Mouse (Mus musculus) midbrain, embryonic 11.5 days (tissue): Measurements from ENCODE around the gene Cyp26a1. TPM values are rescaled to one million over a fixed set of nuclear protein-coding genes. Genes with fewer than 3 reads are reported as not detected.

Experiments used
- ATAC-seq: fragments of 200-750 bp; cut with Nextera tagmentation; 2 replicates; pipeline ENCODE4 v1.8.0; 2017; ENCODE audit warnings: moderate TSS enrichment, moderate library complexity; ENCODE audit not compliant: low FRiP score
- DNase-seq: peaks from one replicate; pipeline ENCODE4 v3.0.0; 2015; ENCODE audit warnings: low spot score; ENCODE audit errors: missing footprints
- H3K27ac ChIP-seq: fragments of 300-500 bp; sonication (generic); 2 replicates; pipeline ENCODE4 v1.5.1; 2014; ENCODE audit warnings: low read depth, low read length
- H3K27me3 ChIP-seq: fragments of 300-500 bp; sonication (generic); 2 replicates; pipeline ENCODE4 v1.6.1; 2014; ENCODE audit warnings: mild to moderate bottlenecking, low read length, moderate library complexity, mixed read lengths; ENCODE audit not compliant: control insufficient read depth, insufficient read depth
- H3K36me3 ChIP-seq: fragments of 300-500 bp; sonication (generic); 2 replicates; pipeline ENCODE4 v1.6.1; 2014; ENCODE audit warnings: mild to moderate bottlenecking, low read length, moderate library complexity, mixed read lengths; ENCODE audit not compliant: control insufficient read depth, insufficient read depth
- H3K4me1 ChIP-seq: fragments of 300-500 bp; sonication (generic); 2 replicates; pipeline ENCODE4 v1.6.1; 2014; ENCODE audit warnings: low read length; ENCODE audit not compliant: control insufficient read depth, insufficient read depth
- H3K4me2 ChIP-seq: fragments of 300-500 bp; sonication (generic); 2 replicates; pipeline ENCODE4 v1.6.1; 2014; ENCODE audit warnings: mild to moderate bottlenecking, moderate library complexity
- H3K4me3 ChIP-seq: fragments of 300-500 bp; sonication (generic); 2 replicates; pipeline ENCODE4 v1.5.1; 2014; ENCODE audit warnings: low read depth, low read length
- H3K9ac ChIP-seq: fragments of 300-500 bp; sonication (generic); 2 replicates; pipeline ENCODE4 v1.6.1; 2014; ENCODE audit warnings: low read length
- H3K9me3 ChIP-seq: fragments of 300-500 bp; sonication (generic); 2 replicates; pipeline ENCODE4 v1.6.1; 2016; ENCODE audit warnings: low read length; ENCODE audit not compliant: control insufficient read depth
- WGBS: fragments of 180-500 bp; shearing (Covaris S2); extraction: QIAGEN DNeasy Blood & Tissue Kit; methylation state at CpG from one replicate; pipeline ENCODE4 v1.1.7; 2014; 5-methylcytosine and 5-hydroxymethylcytosine counted together
- polyA plus RNA-seq: library from polyadenylated mRNA; unstranded; fragments of >200 nt; fragmentation: Nextera tagmentation; extraction: Ambion mirVana; gene quantifications from 2 replicates; pipeline ENCODE4 v1.2.1, GENCODE M21; 2014

The Cyp26a1 gene
- polyA plus RNA-seq, 1 experiment from 2014 or later: 1.0 TPM

DNA sequence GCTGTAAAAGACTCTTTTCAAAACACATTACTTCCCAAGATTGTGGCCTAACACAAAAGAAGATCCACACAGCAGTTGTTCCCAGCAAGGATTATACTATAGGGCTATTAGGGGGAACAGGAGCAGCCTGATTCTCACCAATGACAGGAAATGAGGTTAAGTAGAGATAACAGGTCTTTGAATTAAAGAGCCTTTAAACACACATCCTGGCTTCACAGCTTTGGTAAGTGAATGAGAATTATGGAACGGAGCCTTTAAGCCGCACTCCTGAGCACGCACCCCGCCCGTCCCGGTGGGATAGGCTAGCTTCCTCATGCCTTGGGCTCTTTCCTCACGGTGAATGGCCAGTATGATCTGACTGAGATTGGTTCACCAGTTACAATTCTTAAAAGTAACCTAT, 42.4 kb downstream of the Cyp26a1 start:
- H3K27ac ChIP-seq: no peak overlapping the region
- ATAC-seq (no peak), DNase-seq (no peak)
- no peak overlapping the region for H3K4me3 ChIP-seq
- H3K4me1 ChIP-seq: no peaks in the 10 kb centered on the region
- H3K9ac ChIP-seq: no peak overlapping the region
- H3K27me3 ChIP-seq: no peaks in the 10 kb centered on the region
- H3K4me2 ChIP-seq: no peak overlapping the region
- no peaks in the 10 kb centered on the region for H3K9me3 ChIP-seq
- H3K36me3 ChIP-seq: no peaks in the 10 kb centered on the region
- WGBS: 71% methylated on average over 7 of the region's 7 CpGs

Other genes starting within 250 kb of the Cyp26a1 start
- 8.6 and 9.6 TPM in 2 replicates for gene Exoc6, start 147.4 kb upstream of the Cyp26a1 start, polyA plus RNA-seq
- gene Cyp26c1, start 12.2 kb upstream of the Cyp26a1 start, polyA plus RNA-seq: not detected in 2 replicates